Mouse (Mus musculus): ENCODE data around the gene Cep78. TPM values are rescaled to one million over a fixed set of nuclear protein-coding genes. Genes with fewer than 3 reads are reported as not detected.

Gene Cep78
- polyA plus RNA-seq, 1 experiment from 2014 or later = 42.3 TPM

Other genes with a start within 250 kb of the Cep78 start
- 76.2 and 83.5 TPM in 2 replicates for gene Psat1, start 37.7 kb downstream of the Cep78 start, polyA plus RNA-seq (2015; fragmentation: Nextera tagmentation; extraction: Ambion mirVana)
- 83.3 and 88.9 TPM in 2 replicates for gene Gnaq, start 147.8 kb upstream of the Cep78 start, polyA plus RNA-seq (2015; fragmentation: Nextera tagmentation; extraction: Ambion mirVana)